Mouse (Mus musculus) duodenum, adult 2 months (tissue): ENCODE results near the gene Olfr318. TPM values are rescaled to one million over a fixed set of nuclear protein-coding genes. Genes with fewer than 3 reads are reported as not detected.

Experiments used
- polyA plus RNA-seq: library from polyadenylated mRNA; depleted of rRNA; stranded (reverse); fragments of >200 nt; gene quantifications from 2 replicates; pipeline ENCODE4 v1.2.3, GENCODE M21; 2012; ENCODE audit warnings: low replicate concordance; rRNA removed

Gene Olfr318
- not detected in 2 replicates for polyA plus RNA-seq

GRCm38 (mm10) chr11:58723914-58724313, at the start of gene Olfr318:
Olfr318 (minus strand) TSS chr11:58724014.

GRCm38 (mm10) chr11:58772888-58773287, 49.1 kb upstream of the Olfr318 start, which contains the start of gene Olfr315:
Olfr315 (plus strand) TSS chr11:58773188.

GRCm38 (mm10) chr11:58752434-58752833, 28.6 kb upstream of the Olfr318 start, which contains the start of gene Olfr316:
Olfr316 (plus strand) TSS chr11:58752734.

GRCm38 (mm10) chr11:58738792-58739262, 15.0 kb upstream of the Olfr318 start, which contains the start of gene Olfr317:
Olfr317 (minus strand) TSS chr11:58739212.

GRCm38 (mm10) chr11:58698862-58699261, 25.0 kb downstream of the Olfr318 start, which contains the start of gene Olfr319:
Olfr319 (plus strand) TSS chr11:58699162.

GRCm38 (mm10) chr11:58680799-58681198, 43.0 kb downstream of the Olfr318 start, which contains the start of gene Olfr320:
Olfr320 (plus strand) TSS chr11:58681099.

Other genes starting within 250 kb of the Olfr318 start
- not detected in 2 replicates for gene Olfr332, start 231.5 kb downstream of the Olfr318 start, polyA plus RNA-seq
- gene Olfr331, start 221.4 kb downstream of the Olfr318 start, polyA plus RNA-seq, result not detected in 2 replicates
- gene Olfr330, start 189.2 kb downstream of the Olfr318 start, polyA plus RNA-seq, result not detected in 2 replicates
- not detected in 2 replicates for gene Olfr329-ps, start 177.6 kb downstream of the Olfr318 start, polyA plus RNA-seq
- gene Olfr328, start 168.4 kb downstream of the Olfr318 start, polyA plus RNA-seq, result not detected in 2 replicates
- not detected in 2 replicates for gene Olfr224, start 153.5 kb downstream of the Olfr318 start, polyA plus RNA-seq
- not detected in 2 replicates for gene Olfr325, start 146.3 kb downstream of the Olfr318 start, polyA plus RNA-seq
- not detected in 2 replicates for gene Olfr324, start 128.9 kb downstream of the Olfr318 start, polyA plus RNA-seq
- gene 2210407C18Rik, start 107.9 kb downstream of the Olfr318 start, polyA plus RNA-seq, result 22.8 and 126 TPM in 2 replicates
- 0.78 TPM in 1 of 2 replicates, not detected in the other for gene Olfr323, start 93.5 kb downstream of the Olfr318 start, polyA plus RNA-seq
- 0.06 TPM in 1 of 2 replicates, not detected in the other for gene Trim58, start 83.5 kb downstream of the Olfr318 start, polyA plus RNA-seq
- not detected in 2 replicates for gene Olfr322, start 65.2 kb downstream of the Olfr318 start, polyA plus RNA-seq
- gene Olfr320, start 42.9 kb downstream of the Olfr318 start, polyA plus RNA-seq, result not detected in 2 replicates
- gene Olfr319, start 24.9 kb downstream of the Olfr318 start, polyA plus RNA-seq, result not detected in 2 replicates
- gene Olfr317, start 15.2 kb upstream of the Olfr318 start, polyA plus RNA-seq, result not detected in 2 replicates
- not detected in 2 replicates for gene Olfr316, start 28.7 kb upstream of the Olfr318 start, polyA plus RNA-seq
- not detected in 2 replicates for gene Olfr315, start 49.2 kb upstream of the Olfr318 start, polyA plus RNA-seq
- gene Olfr314, start 58.9 kb upstream of the Olfr318 start, polyA plus RNA-seq, result not detected in 2 replicates
- 0.39 and 2.2 TPM in 2 replicates for gene Fam183b, start 77.9 kb upstream of the Olfr318 start, polyA plus RNA-seq
- not detected in 2 replicates for gene Olfr313, start 91.0 kb upstream of the Olfr318 start, polyA plus RNA-seq
- gene Olfr312, start 105.2 kb upstream of the Olfr318 start, polyA plus RNA-seq, result not detected in 2 replicates
- gene Olfr311, start 115.2 kb upstream of the Olfr318 start, polyA plus RNA-seq, result not detected in 2 replicates
- 0.24 and 0.98 TPM in 2 replicates for gene Gm12258, start 123.1 kb upstream of the Olfr318 start, polyA plus RNA-seq
- gene 2810021J22Rik, start 143.2 kb upstream of the Olfr318 start, polyA plus RNA-seq, result 0.36 and 0.91 TPM in 2 replicates
- gene Zfp39, start 180.2 kb upstream of the Olfr318 start, polyA plus RNA-seq, result 0.06 and 0.07 TPM in 2 replicates
- not detected in 2 replicates for gene Btnl10, start 193.9 kb upstream of the Olfr318 start, polyA plus RNA-seq
- gene Rnf187, start 214.9 kb upstream of the Olfr318 start, polyA plus RNA-seq, result 171 and 270 TPM in 2 replicates
- 1.5 and 3.2 TPM in 2 replicates for gene Hist3h2ba, start 224.9 kb upstream of the Olfr318 start, polyA plus RNA-seq
- gene Hist3h2a, start 230.7 kb upstream of the Olfr318 start, polyA plus RNA-seq, result 8.0 and 11.6 TPM in 2 replicates
- gene Trim17, start 230.7 kb upstream of the Olfr318 start, polyA plus RNA-seq, result 0.08 and 0.09 TPM in 2 replicates